Mouse (Mus musculus) myocyte (in vitro differentiated cells): ENCODE measurements around the gene Nptxr. TPM values are rescaled to one million over a fixed set of nuclear protein-coding genes. Genes with fewer than 3 reads are reported as not detected.

ENCODE experiments used
- H3K27me3 ChIP-seq: one replicate; pipeline ENCODE4 v1.6.1; 2011; ENCODE audit not compliant: control insufficient read depth, insufficient read depth, insufficient read length
- H3K36me3 ChIP-seq: one replicate; pipeline ENCODE4 v1.6.1; 2011; ENCODE audit not compliant: control insufficient read depth, insufficient read depth
- H3K4me2 ChIP-seq: one replicate; pipeline ENCODE4 v1.6.1; 2011; ENCODE audit warnings: low read depth, control low read depth
- H3K4me3 ChIP-seq: one replicate; pipeline ENCODE4 v1.5.1; 2011; ENCODE audit warnings: mild to moderate bottlenecking, control low read depth, moderate library complexity
- H3K79me2 ChIP-seq: one replicate; pipeline ENCODE4 v1.6.1; 2011; ENCODE audit not compliant: control insufficient read depth, insufficient read depth
- H3ac ChIP-seq: one replicate; pipeline ENCODE4 v1.6.1; 2011; ENCODE audit not compliant: control insufficient read depth, insufficient read length
- CEBPB ChIP-seq: IDR thresholded peaks from 2 replicates; pipeline ENCODE4 v1.6.1; 2011; ENCODE audit warnings: mild to moderate bottlenecking, moderate library complexity; ENCODE audit not compliant: poor library complexity, insufficient read depth, severe bottlenecking
- E2F4 ChIP-seq: IDR thresholded peaks from one replicate; pipeline ENCODE4 v1.6.1; 2011; ENCODE audit warnings: mild to moderate bottlenecking, control low read depth, moderate library complexity; ENCODE audit not compliant: insufficient read depth
- MAX ChIP-seq: IDR thresholded peaks from one replicate; pipeline ENCODE4 v1.6.1; 2011; ENCODE audit warnings: low read depth, mild to moderate bottlenecking, control low read depth
- MYOD1 ChIP-seq, 3 experiments: IDR thresholded peaks; one replicate each; pipeline ENCODE4 v1.6.1; 2011; ENCODE audit warnings: control low read depth in 2 of 3, low read depth in 2 of 3, mild to moderate bottlenecking in 2 of 3, moderate library complexity in 1 of 3; ENCODE audit not compliant: insufficient read length in 2 of 3, control insufficient read depth in 1 of 3
- MYOG ChIP-seq, 3 experiments: IDR thresholded peaks; one replicate each; pipeline ENCODE4 v1.6.1; 2011; ENCODE audit warnings: control low read depth in 2 of 3, low read depth in 2 of 3, mild to moderate bottlenecking in 2 of 3; ENCODE audit not compliant: insufficient read length in 2 of 3, control insufficient read depth in 1 of 3, insufficient read depth in 1 of 3
- POLR2A ChIP-seq: IDR thresholded peaks from one replicate; pipeline ENCODE4 v1.6.1; 2011; ENCODE audit warnings: low read depth, mild to moderate bottlenecking, control low read depth, moderate library complexity; ENCODE audit not compliant: insufficient read length
- POLR2AphosphoS2 ChIP-seq: IDR thresholded peaks from one replicate; pipeline ENCODE4 v1.6.1; 2011; ENCODE audit warnings: low read depth, control low read depth; ENCODE audit not compliant: insufficient read length
- REST ChIP-seq: IDR thresholded peaks from one replicate; pipeline ENCODE4 v1.6.1; 2011; ENCODE audit warnings: mild to moderate bottlenecking, control low read depth, moderate library complexity; ENCODE audit not compliant: insufficient read depth, insufficient read length
- SRF ChIP-seq: IDR thresholded peaks from one replicate; pipeline ENCODE4 v1.6.1; 2011; ENCODE audit warnings: low read depth; ENCODE audit not compliant: control insufficient read depth, insufficient read length
- TCF12 ChIP-seq: IDR thresholded peaks from one replicate; pipeline ENCODE4 v1.6.1; 2011; ENCODE audit warnings: mild to moderate bottlenecking, control low read depth; ENCODE audit not compliant: poor library complexity, insufficient read depth, severe bottlenecking
- TCF3 ChIP-seq: IDR thresholded peaks from one replicate; pipeline ENCODE4 v1.6.1; 2011; ENCODE audit warnings: low read depth, control low read depth; ENCODE audit not compliant: insufficient read length
- USF1 ChIP-seq: IDR thresholded peaks from one replicate; pipeline ENCODE4 v1.6.1; 2011; ENCODE audit warnings: low read depth, mild to moderate bottlenecking, control low read depth, moderate library complexity
- polyA plus RNA-seq: library from polyadenylated mRNA; unstranded; fragments of >200 nt; fragmentation: generic; extraction: Trizol; gene quantifications from one replicate; pipeline ENCODE4 v1.2.1, GENCODE M21; 2012; ENCODE audit warnings: missing spikeins

The Nptxr gene
- polyA plus RNA-seq, 1 experiment, result 14.3 TPM

GRCm38 (mm10) chr15:79842985-79843384 lies 38.4 kb upstream of the Nptxr start:
- peak overlapping the region; percentile 23 for H3K4me3 ChIP-seq
- no peak overlapping the region for H3ac ChIP-seq
- H3K79me2 ChIP-seq, result no peaks in the 10 kb centered on the region
- H3K36me3 ChIP-seq, result no peaks in the 10 kb centered on the region
- peaks cover 4% of the 10 kb centered on the region for H3K27me3 ChIP-seq
- no peak for TF ChIP-seq USF1
- no peak for TF ChIP-seq TCF12
- TF ChIP-seq REST, result no peak
- TF ChIP-seq POLR2AphosphoS2, result no peak
- no peak for TF ChIP-seq POLR2A
- TF ChIP-seq MYOD1 (IDR thresholded peaks at IDR 0.05; ENCODE audit: control insufficient read depth in 1 of 3, insufficient read length in 2 of 3, low read depth in 2 of 3), result no peak
- TF ChIP-seq SRF, result no peak
- no peak for TF ChIP-seq TCF3
- TF ChIP-seq E2F4, result no peak
- TF ChIP-seq MYOG (IDR thresholded peaks at IDR 0.05; ENCODE audit: control insufficient read depth in 1 of 3, insufficient read depth in 1 of 3, insufficient read length in 2 of 3, low read depth in 2 of 3), result no peak
- H3K4me2 ChIP-seq, result peak overlapping the region; percentile 87

GRCm38 (mm10) chr15:79840281-79840680 lies 35.7 kb upstream of the Nptxr start:
- H3ac ChIP-seq, result no peak overlapping the region
- TF ChIP-seq USF1, result no peak
- no peak for TF ChIP-seq MYOG (IDR thresholded peaks at IDR 0.05; ENCODE audit: control insufficient read depth in 1 of 3, insufficient read depth in 1 of 3, insufficient read length in 2 of 3, low read depth in 2 of 3)
- no peak for TF ChIP-seq SRF
- no peak for TF ChIP-seq TCF3
- TF ChIP-seq POLR2AphosphoS2, result no peak
- no peak for TF ChIP-seq POLR2A
- no peak for TF ChIP-seq REST
- TF ChIP-seq CEBPB, result no peak
- TF ChIP-seq MAX, result no peak
- no peak for TF ChIP-seq MYOD1 (IDR thresholded peaks at IDR 0.05; ENCODE audit: control insufficient read depth in 1 of 3, insufficient read length in 2 of 3, low read depth in 2 of 3)
- TF ChIP-seq E2F4, result no peak
- TF ChIP-seq TCF12, result no peak
- H3K4me3 ChIP-seq, result no peak overlapping the region
- H3K79me2 ChIP-seq, result no peaks in the 10 kb centered on the region
- H3K4me2 ChIP-seq, result no peak overlapping the region
- peaks cover 4% of the 10 kb centered on the region for H3K27me3 ChIP-seq
- no peaks in the 10 kb centered on the region for H3K36me3 ChIP-seq

GRCm38 (mm10) chr15:79834881-79835260 lies 30.3 kb upstream of the Nptxr start:
- no peaks in the 10 kb centered on the region for H3K36me3 ChIP-seq
- H3K4me2 ChIP-seq, result peak overlapping the region; percentile 83
- no peak overlapping the region for H3ac ChIP-seq
- peak overlapping the region; percentile 74 for H3K4me3 ChIP-seq
- H3K27me3 ChIP-seq, result no peaks in the 10 kb centered on the region
- TF ChIP-seq TCF12 (no peak), E2F4 (no peak), USF1 (no peak), MYOG (IDR thresholded peaks at IDR 0.05; ENCODE audit: control insufficient read depth in 1 of 3, insufficient read depth in 1 of 3, insufficient read length in 2 of 3, low read depth in 2 of 3) (no peak), MAX (no peak), SRF (no peak), TCF3 (no peak), POLR2A (no peak), CEBPB (no peak), MYOD1 (IDR thresholded peaks at IDR 0.05; ENCODE audit: control insufficient read depth in 1 of 3, insufficient read length in 2 of 3, low read depth in 2 of 3) (no peak), POLR2AphosphoS2 (no peak), REST (no peak)
- peaks cover 15% of the 10 kb centered on the region for H3K79me2 ChIP-seq

- TF ChIP-seq CEBPB, result no peak
- peak in 1 of 3 experiments; percentile 43 for TF ChIP-seq MYOD1 (IDR thresholded peaks at IDR 0.05; ENCODE audit: control insufficient read depth in 1 of 3, insufficient read length in 2 of 3, low read depth in 2 of 3)
- TF ChIP-seq TCF3, result no peak
- peak; percentile 92 for TF ChIP-seq USF1
- TF ChIP-seq MAX, result no peak
- TF ChIP-seq SRF, result no peak
- no peak for TF ChIP-seq REST
- TF ChIP-seq TCF12, result no peak
- TF ChIP-seq MYOG (IDR thresholded peaks at IDR 0.05; ENCODE audit: control insufficient read depth in 1 of 3, insufficient read depth in 1 of 3, insufficient read length in 2 of 3, low read depth in 2 of 3), result peak in 1 of 3 experiments; percentile 25
- TF ChIP-seq POLR2AphosphoS2, result peak; percentile 86
- no peak for TF ChIP-seq E2F4
- peak; percentile 90 for TF ChIP-seq POLR2A
- H3K4me2 ChIP-seq, result peak within 1 kb of the TSS; percentile 83
Measured at GRCm38 (mm10) chr15:79834130-79834880, 29.7 kb upstream of the Nptxr start, which contains the start of the genes Npcd and Cbx6. Npcd (minus strand) TSS chr15:79834237. Cbx6 (minus strand) TSS chr15:79834688.

More at GRCm38 (mm10) chr15:79834130-79834880, 29.7 kb upstream of the Nptxr start, which contains the start of the genes Npcd and Cbx6:
- peak within 1 kb of the TSS; percentile 63 for H3ac ChIP-seq
- no peaks in the 10 kb centered on the region for H3K27me3 ChIP-seq
- peak within 1 kb of the TSS; percentile 74 for H3K4me3 ChIP-seq
- H3K36me3 ChIP-seq, result no peaks in the 10 kb centered on the region
- peaks cover 15% of the 10 kb centered on the region for H3K79me2 ChIP-seq
